Mouse (Mus musculus): ENCODE results near the gene Pdcd1lg2. TPM values are rescaled to one million over a fixed set of nuclear protein-coding genes. Genes with fewer than 3 reads are reported as not detected.
A peak's percentile ranks its signal among the peaks of the same experiment; 100 is the strongest.

Pdcd1lg2 gene
- polyA plus RNA-seq, 1 experiment = 4.7 TPM

GRCm38 (mm10) chr19:29500333-29500732, 89.6 kb downstream of the Pdcd1lg2 start:
- Histone ChIP-seq H3K27me3 (ENCODE audit: control insufficient read depth, insufficient read depth, low read length) (no peaks in the 10 kb centered on the region), H3K27ac (ENCODE audit: control insufficient read depth, insufficient read depth, low read length) (no peak overlapping the region), H3K4me3 (ENCODE audit: control insufficient read depth, insufficient read depth, low read length) (no peak overlapping the region), H3K36me3 (ENCODE audit: control insufficient read depth, insufficient read depth, low read length) (no peaks in the 10 kb centered on the region), H3K4me1 (replicated peaks; ENCODE audit: control insufficient read depth, insufficient read depth, low read length) (peaks cover 6% of the 10 kb centered on the region; the same call in 1 of the 2 replicates)
- DNase-seq = no peak
- no peak for TF ChIP-seq POLR2A (IDR thresholded peaks at IDR 0.05; ENCODE audit: control insufficient read depth, extremely low read depth, insufficient read depth, low read length, poor library complexity)
- no peak for TF ChIP-seq CTCF (IDR thresholded peaks at IDR 0.05; ENCODE audit: borderline replicate concordance, control insufficient read depth, extremely low read depth, insufficient read depth, low read length, poor library complexity)
- 90% methylated on average over 1 of the region's 1 CpGs for WGBS

- TF ChIP-seq CTCF (IDR thresholded peaks at IDR 0.05; ENCODE audit: borderline replicate concordance, control insufficient read depth, extremely low read depth, insufficient read depth, low read length, poor library complexity) (peak; percentile 47; the same call in 1 of the 2 replicates), POLR2A (IDR thresholded peaks at IDR 0.05; ENCODE audit: control insufficient read depth, extremely low read depth, insufficient read depth, low read length, poor library complexity) (no peak)
- 61% methylated on average over 11 of the region's 11 CpGs for WGBS
- peak; percentile 61 for DNase-seq
- no peaks in the 10 kb centered on the region for H3K27me3 ChIP-seq (ENCODE audit: control insufficient read depth, insufficient read depth, low read length)
- H3K4me1 ChIP-seq (replicated peaks; ENCODE audit: control insufficient read depth, insufficient read depth, low read length) = peaks cover 6% of the 10 kb centered on the region; the same call in 1 of the 2 replicates
- peak overlapping the region; percentile 38; the same call in 1 of the 2 replicates for H3K27ac ChIP-seq (ENCODE audit: control insufficient read depth, insufficient read depth, low read length)
- no peaks in the 10 kb centered on the region for H3K36me3 ChIP-seq (ENCODE audit: control insufficient read depth, insufficient read depth, low read length)
- H3K4me3 ChIP-seq (ENCODE audit: control insufficient read depth, insufficient read depth, low read length) = peak overlapping the region; percentile 30; the same call in 1 of the 2 replicates
Measured at GRCm38 (mm10) chr19:29501106-29501505, 90.4 kb downstream of the Pdcd1lg2 start.

- Histone ChIP-seq H3K4me1 (replicated peaks; ENCODE audit: control insufficient read depth, insufficient read depth, low read length) (peaks cover 6% of the 10 kb centered on the region; the same call in 1 of the 2 replicates), H3K27me3 (ENCODE audit: control insufficient read depth, insufficient read depth, low read length) (no peaks in the 10 kb centered on the region), H3K4me3 (ENCODE audit: control insufficient read depth, insufficient read depth, low read length) (peak overlapping the region; percentile 30; the same call in 1 of the 2 replicates), H3K27ac (ENCODE audit: control insufficient read depth, insufficient read depth, low read length) (no peak overlapping the region; the same call in 1 of the 2 replicates), H3K36me3 (ENCODE audit: control insufficient read depth, insufficient read depth, low read length) (no peaks in the 10 kb centered on the region)
- WGBS = 11% methylated on average over 6 of the region's 6 CpGs
- TF ChIP-seq POLR2A (IDR thresholded peaks at IDR 0.05; ENCODE audit: control insufficient read depth, extremely low read depth, insufficient read depth, low read length, poor library complexity) (no peak), CTCF (IDR thresholded peaks at IDR 0.05; ENCODE audit: borderline replicate concordance, control insufficient read depth, extremely low read depth, insufficient read depth, low read length, poor library complexity) (peak; percentile 64; the same call in 1 of the 2 replicates)
- DNase-seq = peak; percentile 85
Measured at GRCm38 (mm10) chr19:29501507-29501906, 90.8 kb downstream of the Pdcd1lg2 start.

GRCm38 (mm10) chr19:29504131-29504530, 93.4 kb downstream of the Pdcd1lg2 start:
- H3K4me1 ChIP-seq (replicated peaks; ENCODE audit: control insufficient read depth, insufficient read depth, low read length) = peaks cover 6% of the 10 kb centered on the region; the same call in 1 of the 2 replicates
- no peaks in the 10 kb centered on the region for H3K36me3 ChIP-seq (ENCODE audit: control insufficient read depth, insufficient read depth, low read length)
- no peak overlapping the region for H3K27ac ChIP-seq (ENCODE audit: control insufficient read depth, insufficient read depth, low read length)
- H3K27me3 ChIP-seq (ENCODE audit: control insufficient read depth, insufficient read depth, low read length) = no peaks in the 10 kb centered on the region
- TF ChIP-seq CTCF (IDR thresholded peaks at IDR 0.05; ENCODE audit: borderline replicate concordance, control insufficient read depth, extremely low read depth, insufficient read depth, low read length, poor library complexity) (no peak), POLR2A (IDR thresholded peaks at IDR 0.05; ENCODE audit: control insufficient read depth, extremely low read depth, insufficient read depth, low read length, poor library complexity) (no peak)
- WGBS = 97% methylated on average over 2 of the region's 2 CpGs
- no peak for DNase-seq
- no peak overlapping the region for H3K4me3 ChIP-seq (ENCODE audit: control insufficient read depth, insufficient read depth, low read length)

GRCm38 (mm10) chr19:29505617-29506016, 94.9 kb downstream of the Pdcd1lg2 start:
- no peak overlapping the region for H3K4me3 ChIP-seq (ENCODE audit: control insufficient read depth, insufficient read depth, low read length)
- peaks cover 6% of the 10 kb centered on the region; the same call in 1 of the 2 replicates for H3K4me1 ChIP-seq (replicated peaks; ENCODE audit: control insufficient read depth, insufficient read depth, low read length)
- 87% methylated on average over 7 of the region's 7 CpGs for WGBS
- H3K27ac ChIP-seq (ENCODE audit: control insufficient read depth, insufficient read depth, low read length) = no peak overlapping the region
- DNase-seq = no peak
- TF ChIP-seq CTCF (IDR thresholded peaks at IDR 0.05; ENCODE audit: borderline replicate concordance, control insufficient read depth, extremely low read depth, insufficient read depth, low read length, poor library complexity) = no peak
- TF ChIP-seq POLR2A (IDR thresholded peaks at IDR 0.05; ENCODE audit: control insufficient read depth, extremely low read depth, insufficient read depth, low read length, poor library complexity) = no peak
- H3K27me3 ChIP-seq (ENCODE audit: control insufficient read depth, insufficient read depth, low read length) = no peaks in the 10 kb centered on the region
- H3K36me3 ChIP-seq (ENCODE audit: control insufficient read depth, insufficient read depth, low read length) = no peaks in the 10 kb centered on the region

GRCm38 (mm10) chr19:29508208-29508607, 97.5 kb downstream of the Pdcd1lg2 start:
- no peak for DNase-seq

More at GRCm38 (mm10) chr19:29508208-29508607, 97.5 kb downstream of the Pdcd1lg2 start:
- TF ChIP-seq POLR2A (IDR thresholded peaks at IDR 0.05; ENCODE audit: control insufficient read depth, extremely low read depth, insufficient read depth, low read length, poor library complexity) = no peak
- TF ChIP-seq CTCF (IDR thresholded peaks at IDR 0.05; ENCODE audit: borderline replicate concordance, control insufficient read depth, extremely low read depth, insufficient read depth, low read length, poor library complexity) = no peak
- Histone ChIP-seq H3K36me3 (ENCODE audit: control insufficient read depth, insufficient read depth, low read length) (no peaks in the 10 kb centered on the region), H3K4me3 (ENCODE audit: control insufficient read depth, insufficient read depth, low read length) (no peak overlapping the region), H3K27me3 (ENCODE audit: control insufficient read depth, insufficient read depth, low read length) (no peaks in the 10 kb centered on the region), H3K27ac (ENCODE audit: control insufficient read depth, insufficient read depth, low read length) (no peak overlapping the region), H3K4me1 (replicated peaks; ENCODE audit: control insufficient read depth, insufficient read depth, low read length) (no peaks in the 10 kb centered on the region)
- 82% methylated on average over 7 of the region's 7 CpGs for WGBS

All from thymus, adult 2 months (tissue).